ENCODE assay signal across 20 mouse cellular contexts in genomic region chr3:105567472-105567871, GRCm38 (mm10).
DNase-seq lines count a peak whose midpoint lies in the region; ATAC-seq and TF ChIP-seq lines count a peak whose summit lies in the region.
"Had no signal": no experiment of that assay in that cellular context is flagged by ENCODE, and none has a peak within 500 bp of the region (broad histone marks: within the 10 kb centered on the region; RNA-seq: fewer than 3 reads in every experiment).

No protein-coding gene starts in this region.

- H3K4me1 ChIP-seq in neural tube, embryonic 13.5 days (replicated peaks) = peaks cover 52% of the 10 kb centered on the region
- peaks cover 53% of the 10 kb centered on the region for H3K4me1 ChIP-seq in neural tube, embryonic 15.5 days
- peaks cover 54% of the 10 kb centered on the region for H3K4me1 ChIP-seq in midbrain, embryonic 12.5 days
- H3K4me1 ChIP-seq in stomach, postnatal 0 days (replicated peaks; ENCODE audit: control insufficient read depth, insufficient read depth) = no peaks in the 10 kb centered on the region

- H3K4me3 ChIP-seq in neural tube, embryonic 13.5 days = no peak overlapping the region
- H3K4me3 ChIP-seq in neural tube, embryonic 15.5 days (replicated peaks) = no peak overlapping the region
- no peak overlapping the region for H3K4me3 ChIP-seq in midbrain, embryonic 12.5 days
- no peak overlapping the region for H3K4me3 ChIP-seq in stomach, postnatal 0 days (ENCODE audit: low read depth, low read length)
- H3K4me3 ChIP-seq: heart, embryonic 10.5 days; neural tube, embryonic 12.5 days had no signal

- 75% methylated on average over 4 of the region's 4 CpGs for WGBS in neural tube, embryonic 13.5 days
- 67% methylated on average over 4 of the region's 4 CpGs for WGBS in neural tube, embryonic 15.5 days
- WGBS in midbrain, embryonic 12.5 days = 84% methylated on average over 4 of the region's 4 CpGs
- WGBS in stomach, postnatal 0 days = 50% methylated on average over 4 of the region's 4 CpGs

- no peaks in the 10 kb centered on the region for H3K9me3 ChIP-seq in neural tube, embryonic 13.5 days
- H3K9me3 ChIP-seq in neural tube, embryonic 15.5 days (replicated peaks) = no peaks in the 10 kb centered on the region
- H3K9me3 ChIP-seq in midbrain, embryonic 12.5 days = no peaks in the 10 kb centered on the region
- no peaks in the 10 kb centered on the region for H3K9me3 ChIP-seq in stomach, postnatal 0 days (ENCODE audit: control insufficient read depth, low read length)
- H3K9me3 ChIP-seq: heart, embryonic 10.5 days; neural tube, embryonic 12.5 days had no signal

- ATAC-seq in frontal cortex, adult (ENCODE audit: low TSS enrichment) = peak; percentile 18
- no peak for ATAC-seq in neural tube, embryonic 13.5 days (ENCODE audit: low read depth)
- ATAC-seq in neural tube, embryonic 15.5 days (ENCODE audit: low FRiP score) = no peak
- ATAC-seq in midbrain, embryonic 12.5 days (ENCODE audit: low FRiP score, low read depth) = no peak
- ATAC-seq in stomach, postnatal 0 days (ENCODE audit: low FRiP score, low TSS enrichment) = no peak

- H3K27me3 ChIP-seq in neural tube, embryonic 13.5 days = no peaks in the 10 kb centered on the region
- no peaks in the 10 kb centered on the region for H3K27me3 ChIP-seq in neural tube, embryonic 15.5 days (replicated peaks)
- peaks cover 5% of the 10 kb centered on the region; the same call in 1 of the 2 replicates for H3K27me3 ChIP-seq in midbrain, embryonic 12.5 days
- H3K27me3 ChIP-seq in stomach, postnatal 0 days (ENCODE audit: control insufficient read depth, insufficient read depth, low read length) = no peaks in the 10 kb centered on the region
- H3K27me3 ChIP-seq: neural tube, embryonic 12.5 days had no signal

- H3K9ac ChIP-seq in neural tube, embryonic 13.5 days = no peak overlapping the region
- no peak overlapping the region for H3K9ac ChIP-seq in neural tube, embryonic 15.5 days (replicated peaks)
- H3K9ac ChIP-seq in midbrain, embryonic 12.5 days (replicated peaks) = no peak overlapping the region
- H3K9ac ChIP-seq in stomach, postnatal 0 days (ENCODE audit: low read length) = no peak overlapping the region
- H3K9ac ChIP-seq: neural tube, embryonic 12.5 days had no signal

- no peak overlapping the region for H3K4me2 ChIP-seq in neural tube, embryonic 13.5 days
- no peak overlapping the region for H3K4me2 ChIP-seq in neural tube, embryonic 15.5 days
- no peak overlapping the region for H3K4me2 ChIP-seq in midbrain, embryonic 12.5 days (replicated peaks)
- no peak overlapping the region for H3K4me2 ChIP-seq in stomach, postnatal 0 days (replicated peaks; ENCODE audit: low read depth)
- H3K4me2 ChIP-seq: neural tube, embryonic 12.5 days had no signal

- no peak for TF ChIP-seq EP300 in stomach, postnatal 0 days (optimal IDR thresholded peaks at IDR 0.05)

- TF ChIP-seq CTCF in stomach, postnatal 0 days (IDR thresholded peaks at IDR 0.05; ENCODE audit: low read depth) = peak; percentile 3; the same call in 1 of the 2 replicates

- H3K36me3 ChIP-seq in neural tube, embryonic 13.5 days = no peaks in the 10 kb centered on the region
- H3K36me3 ChIP-seq in neural tube, embryonic 15.5 days = no peaks in the 10 kb centered on the region
- no peaks in the 10 kb centered on the region for H3K36me3 ChIP-seq in midbrain, embryonic 12.5 days
- H3K36me3 ChIP-seq in stomach, postnatal 0 days (ENCODE audit: control insufficient read depth, insufficient read depth, low read length) = no peaks in the 10 kb centered on the region
- H3K36me3 ChIP-seq: heart, embryonic 10.5 days; neural tube, embryonic 12.5 days had no signal

- DNase-seq in frontal cortex, postnatal 25 days (ENCODE audit: low spot score in 2 of 2) = no peak
- no peak for DNase-seq in stomach, postnatal 0 days (ENCODE audit: low spot score)
- no peak for DNase-seq in right cerebral cortex, adult 18-20 months
- no peak for DNase-seq in embryo, embryonic 10 days (ENCODE audit: low spot score)
- DNase-seq: B cell, adult 2 months; cerebellum, adult 9-11 months; embryo, embryonic 11 days; heart, postnatal 10 days; kidney, adult 18-20 months; left cerebral cortex, postnatal 4 days; liver; lung, postnatal 10 days; thymus, postnatal 25 days had no signal

- H3K27ac ChIP-seq in neural tube, embryonic 13.5 days (replicated peaks) = 0 out of 2 replicates have a peak overlapping the region, but pooled peaks have one; percentile 42
- H3K27ac ChIP-seq in neural tube, embryonic 15.5 days (replicated peaks) = no peak overlapping the region; the same call in 1 of the 2 replicates
- H3K27ac ChIP-seq in midbrain, embryonic 12.5 days (replicated peaks) = peak overlapping the region; percentile 79; the same call in 1 of the 2 replicates
- no peak overlapping the region for H3K27ac ChIP-seq in stomach, postnatal 0 days (replicated peaks)
- H3K27ac ChIP-seq: heart, embryonic 10.5 days; kidney, postnatal 0 days; neural tube, embryonic 12.5 days had no signal

Comparison
In these comparisons a context has a peak if more than half of its experiments do, and no peak if none do; other contexts are left out.
1. H3K27ac ChIP-seq: peak in neural tube, embryonic 13.5 days (single experiment) and midbrain, embryonic 12.5 days (single experiment); none in neural tube, embryonic 15.5 days (single experiment) and stomach, postnatal 0 days (single experiment).